Mouse (Mus musculus) adrenal gland, adult 18-20 months (tissue): ENCODE measurements at regions not wholly inside any gene's neighbourhood (a gene's known extent, or its start where the extent isn't known, plus 50 kb on each side); places are given as distances from the start of the nearest gene placed in this dataset.
A peak's percentile ranks its signal among the peaks of the same experiment; 100 is the strongest.

Experiments used
- DNase-seq, 2 experiments: peaks; one replicate each; pipeline ENCODE4 v3.0.0; 2021 to 2022; ENCODE audit warnings: low spot score in 2 of 2

DNA sequence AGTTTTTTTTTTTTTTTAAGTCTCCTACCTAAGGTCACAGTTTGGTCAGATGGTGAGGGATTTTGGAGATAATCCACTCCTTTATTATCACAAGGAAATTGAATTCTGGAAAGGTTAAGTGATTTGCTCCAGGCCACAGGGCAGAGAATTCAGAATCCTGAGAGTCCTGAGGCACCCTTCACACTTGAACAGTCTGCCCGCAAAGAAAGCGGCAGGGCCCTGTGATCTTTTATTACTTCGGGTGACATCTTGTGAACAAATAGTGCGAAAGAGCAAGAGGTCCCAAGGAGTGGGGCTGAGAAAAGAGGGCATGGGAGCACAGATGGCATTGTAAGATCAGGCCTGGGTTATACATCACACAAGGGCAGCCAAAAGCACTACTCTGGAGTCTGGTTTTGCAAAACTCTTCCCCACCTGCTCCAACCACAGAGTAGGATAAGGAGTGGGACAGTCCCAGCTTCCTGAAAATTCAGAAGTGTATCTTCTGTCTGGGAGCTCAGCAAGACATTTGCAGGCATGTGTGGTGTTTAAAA lies 150.5 kb upstream of the Wdr11 start:
- DNase-seq, result no peak

DNA sequence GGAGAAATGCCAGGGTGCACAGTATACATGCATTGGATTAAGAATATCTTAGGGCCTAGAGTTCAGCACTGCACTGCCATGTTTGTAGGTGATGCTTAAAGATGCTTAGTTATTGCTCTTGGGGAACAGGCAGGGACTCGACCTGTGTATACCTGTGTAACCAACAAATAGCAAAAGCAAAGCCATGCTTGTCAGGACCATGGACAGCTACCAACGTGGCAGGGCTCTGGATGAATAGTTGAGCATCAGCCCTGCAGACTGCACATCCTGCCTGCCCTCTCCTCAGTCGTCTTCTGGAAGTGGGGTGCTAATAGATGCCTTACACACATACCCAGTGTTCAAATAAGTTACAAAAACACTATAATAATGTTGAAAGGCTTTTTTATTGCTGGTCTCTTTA lies 122.2 kb upstream of the Wdr11 start:
- peak; percentile 45 to 51 for DNase-seq

DNA sequence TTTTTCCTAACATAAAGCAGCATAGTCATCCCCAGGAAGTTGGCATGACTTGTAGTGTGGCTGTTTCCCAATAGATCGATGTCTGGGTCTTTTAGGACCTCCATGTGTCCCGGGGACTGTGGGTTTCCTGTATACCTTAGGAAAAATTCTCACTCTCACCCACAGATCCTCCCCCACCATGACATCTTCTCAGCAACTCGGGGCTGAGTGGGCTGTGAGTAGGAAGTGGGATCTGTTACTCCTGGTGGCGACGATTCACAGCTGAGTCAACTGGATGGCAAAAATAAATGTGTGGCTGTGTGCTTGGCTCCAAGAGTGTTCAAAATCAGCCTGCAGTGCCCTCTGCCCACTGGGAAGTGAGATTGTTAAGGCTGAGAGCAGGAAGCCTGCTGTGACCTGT lies 107.9 kb upstream of the Wdr11 start:
- DNase-seq, result no peak

DNA sequence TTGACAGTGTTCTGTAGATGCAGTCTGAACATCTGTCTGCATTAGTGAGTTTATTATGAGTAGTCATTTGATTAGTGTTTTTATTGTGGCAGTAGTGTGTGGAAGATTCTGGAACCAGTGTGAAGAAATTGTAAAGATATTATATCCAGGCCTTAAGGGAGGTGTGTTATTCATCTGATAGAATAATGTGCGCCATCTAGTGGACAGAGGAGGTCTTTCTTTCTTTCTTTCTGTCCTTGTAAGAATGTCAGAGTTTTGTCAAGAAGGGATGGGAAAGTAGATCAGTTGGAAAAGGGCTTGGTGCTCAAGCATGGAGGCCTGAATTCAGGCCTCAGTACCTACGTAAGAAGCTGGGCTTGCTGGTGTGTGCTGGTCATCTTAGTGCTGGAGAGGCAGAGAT lies 84.8 kb upstream of the Wdr11 start:
- peak in 1 of 2 experiments; percentile 10 for DNase-seq

DNA sequence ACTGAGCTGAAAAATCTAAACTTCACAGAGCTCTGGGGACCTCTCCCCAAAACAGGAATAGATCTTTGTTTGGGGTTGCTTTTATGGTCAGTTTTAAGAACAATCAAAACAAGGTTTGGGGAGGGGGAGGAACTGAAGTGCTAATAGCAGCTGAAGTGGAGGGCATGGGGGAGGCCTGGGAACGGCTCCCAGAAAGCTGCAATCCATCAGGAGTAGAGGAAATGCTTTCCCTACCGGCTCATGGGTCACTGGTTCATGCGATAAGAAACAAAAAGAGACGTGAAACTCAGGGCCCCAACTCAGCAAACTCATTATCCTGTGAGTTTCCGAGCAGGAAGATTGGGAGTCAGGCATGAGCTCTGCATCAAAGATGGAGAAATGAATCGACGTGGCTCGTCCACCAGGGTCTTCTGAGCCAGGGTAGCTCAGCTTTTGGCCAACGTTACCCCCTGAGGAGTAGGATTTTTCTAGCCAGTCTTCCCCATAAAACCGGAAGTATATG lies 82.0 kb upstream of the Wdr11 start:
- DNase-seq, result no peak

DNA sequence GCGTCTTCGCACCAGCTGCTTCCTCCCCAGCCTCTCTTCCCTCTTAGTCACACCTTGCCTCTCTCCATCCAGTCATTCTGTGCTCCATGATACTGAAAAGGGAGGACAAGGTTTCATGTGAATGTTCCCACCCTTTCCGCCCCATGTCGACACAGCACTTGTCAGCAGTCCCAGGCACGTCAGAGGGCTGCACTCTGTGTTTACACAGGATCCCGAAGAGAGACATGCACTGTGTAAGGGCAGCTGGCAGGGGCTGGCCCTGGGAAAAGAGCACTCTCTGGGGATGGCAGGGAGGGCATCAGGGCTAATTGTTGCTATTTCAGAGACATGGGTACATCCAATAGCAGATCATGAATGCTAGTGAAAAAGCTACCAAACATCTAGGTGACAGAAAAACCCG lies 77.0 kb upstream of the Wdr11 start:
- DNase-seq, result no peak

DNA sequence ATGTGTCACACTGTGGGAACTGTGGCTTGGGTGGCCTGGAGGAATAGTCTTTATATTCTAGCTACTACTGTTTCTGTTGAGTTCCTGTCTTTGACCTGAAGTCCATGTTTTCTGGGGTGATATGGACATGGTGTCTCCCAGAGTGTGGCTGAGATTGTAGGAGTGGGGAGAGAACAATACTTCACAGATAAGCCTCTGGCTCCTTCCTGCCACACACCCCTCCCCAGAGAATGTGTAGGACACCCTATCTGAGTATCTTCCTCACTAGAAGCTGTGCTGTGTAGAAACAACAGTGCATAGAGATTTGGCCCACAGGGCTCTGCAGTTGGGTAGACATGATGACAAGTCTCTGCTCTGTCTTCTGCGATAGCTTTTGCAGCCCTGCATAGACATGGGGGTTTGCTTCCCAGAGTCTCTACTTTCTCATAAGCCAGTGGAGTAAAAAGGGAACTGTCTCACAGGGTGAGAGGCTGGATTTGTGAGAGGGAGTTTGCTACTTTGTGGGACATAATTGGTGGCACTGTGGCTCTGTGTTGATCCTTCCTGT lies 67.2 kb upstream of the Wdr11 start:
- DNase-seq, result no peak

DNA sequence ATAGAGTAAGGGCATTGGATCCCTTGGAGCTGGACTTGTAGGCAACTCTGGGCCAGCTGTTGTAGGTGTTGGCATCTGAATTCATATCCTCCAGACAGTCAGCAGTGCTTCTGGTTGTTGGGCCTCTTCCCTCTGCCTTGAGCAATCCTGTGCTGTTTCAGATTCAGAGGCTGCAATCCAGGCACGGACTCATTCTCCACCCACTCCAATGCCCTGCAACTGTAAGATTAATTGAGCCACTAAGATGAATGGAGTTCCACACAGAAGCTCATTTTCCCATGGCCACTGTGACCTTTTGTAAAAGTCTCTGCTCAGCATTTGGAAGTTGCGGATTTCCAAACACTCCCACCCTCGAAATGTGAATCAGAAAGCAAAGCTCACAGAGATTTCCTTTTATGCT lies 65.7 kb upstream of the Wdr11 start:
- DNase-seq, result peak; percentile 26 to 27

DNA sequence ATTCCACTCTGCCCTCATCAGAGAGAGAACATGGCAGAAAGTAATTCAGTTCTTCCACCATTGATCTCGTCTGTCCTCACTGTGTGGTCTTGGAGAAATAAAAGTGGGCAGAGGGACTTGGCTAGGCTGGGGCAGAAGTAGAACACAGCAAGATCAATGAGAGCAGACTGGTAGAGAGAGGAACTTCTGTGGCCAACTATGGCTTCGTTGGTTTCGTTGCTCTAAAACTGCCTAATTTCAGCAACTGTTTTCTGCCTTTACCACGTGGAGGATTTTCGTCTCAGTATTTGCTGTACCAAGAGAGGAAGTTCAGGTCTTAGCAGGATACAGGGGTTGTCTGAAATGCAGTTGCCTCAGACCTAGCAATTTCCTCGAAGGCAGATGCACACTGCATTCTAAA lies 63.4 kb upstream of the Wdr11 start:
- DNase-seq, result no peak

DNA sequence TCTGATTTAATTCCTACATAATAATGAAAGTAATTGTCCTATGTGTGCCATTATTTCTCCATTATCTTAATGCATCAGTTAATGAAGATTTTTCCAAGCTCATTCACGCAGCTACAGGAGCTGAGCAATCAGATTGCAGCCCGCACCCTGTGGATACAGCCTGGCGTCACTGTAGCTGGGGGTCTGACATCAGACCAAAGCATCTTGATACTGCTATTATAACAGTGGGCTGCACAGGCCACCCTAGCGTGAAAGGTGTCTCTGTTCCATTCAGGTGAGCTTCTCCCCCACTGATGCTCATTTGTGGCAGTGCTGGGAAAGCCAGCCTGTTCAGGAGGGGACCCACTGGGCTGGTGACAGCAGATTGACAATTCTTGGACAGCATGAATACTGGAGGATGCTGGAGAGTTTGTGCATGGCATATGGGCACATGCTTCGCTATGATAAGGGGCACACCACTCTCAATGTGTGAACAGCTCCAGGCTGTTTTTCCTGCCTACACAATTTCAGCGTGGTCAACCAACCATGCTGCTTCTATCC lies 58.2 kb upstream of the Wdr11 start:
- no peak for DNase-seq
